ENCODE assay signal across 10 mouse cellular contexts in the genomic region with DNA sequence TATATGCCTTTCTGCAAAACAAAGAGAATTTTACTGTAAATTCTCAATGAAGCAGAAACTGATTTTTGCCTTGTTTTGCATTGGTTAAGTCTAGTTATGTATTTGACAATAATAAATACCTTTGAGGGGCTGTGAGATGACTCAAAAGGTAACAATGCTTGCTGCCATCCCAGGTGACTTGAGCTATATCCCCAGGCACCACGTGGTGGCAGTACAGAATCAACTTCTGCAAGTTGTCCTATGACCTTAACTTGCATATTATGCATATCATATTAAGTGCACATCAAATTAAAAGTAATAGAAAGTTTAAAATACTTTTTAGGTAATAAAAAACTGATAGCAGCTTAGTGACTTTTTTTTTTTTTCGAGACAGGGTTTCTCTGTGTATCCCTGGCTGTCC. TPM values are rescaled to one million over a fixed set of nuclear protein-coding genes. Genes with fewer than 3 reads are reported as not detected.
DNase-seq lines count a peak whose midpoint lies in the region; ATAC-seq and TF ChIP-seq lines count a peak whose summit lies in the region.
"Had no signal": no experiment of that assay in that cellular context is flagged by ENCODE, and none has a peak within 500 bp of the region (broad histone marks: within the 10 kb centered on the region; RNA-seq: fewer than 3 reads in every experiment).

No protein-coding gene starts in this region.

- no peak overlapping the region for H3K4me3 ChIP-seq in kidney, adult 2 months (ENCODE audit: insufficient read depth, low read depth, low read length)
- H3K4me3 ChIP-seq in ES-Bruce4 (ENCODE audit: low read depth, low read length): no peak overlapping the region
- H3K4me3 ChIP-seq: stomach, embryonic 15.5 days had no signal

- TF ChIP-seq EP300 in ES-Bruce4 (IDR thresholded peaks at IDR 0.05; ENCODE audit: insufficient read depth, low read depth, low read length): no peak

- H3K9ac ChIP-seq in ES-Bruce4 (ENCODE audit: low read depth, poor library complexity, severe bottlenecking): no peak overlapping the region
- H3K9ac ChIP-seq: stomach, embryonic 15.5 days had no signal

- H3K36me3 ChIP-seq in kidney, adult 2 months (ENCODE audit: control insufficient read depth, insufficient read depth, low read length): no peaks in the 10 kb centered on the region
- H3K36me3 ChIP-seq in ES-Bruce4 (ENCODE audit: control insufficient read depth, insufficient read depth, low read length, poor library complexity, severe bottlenecking): no peaks in the 10 kb centered on the region
- H3K36me3 ChIP-seq: stomach, embryonic 15.5 days had no signal

- H3K27ac ChIP-seq in kidney, adult 2 months (ENCODE audit: insufficient read depth, low read depth, low read length): no peak overlapping the region
- no peak overlapping the region for H3K27ac ChIP-seq in ES-Bruce4 (ENCODE audit: insufficient read depth, low read length)
- H3K27ac ChIP-seq: stomach, embryonic 15.5 days had no signal

- no peaks in the 10 kb centered on the region for H3K9me3 ChIP-seq in ES-Bruce4 (replicated peaks; ENCODE audit: control insufficient read depth, insufficient read depth, low read length, poor library complexity, severe bottlenecking)
- H3K9me3 ChIP-seq: stomach, embryonic 15.5 days had no signal

- ATAC-seq in hematopoietic stem cell, adult 5-6 weeks (replicated peaks in 1 of 2; ENCODE audit: insufficient read depth in 1 of 2, low FRiP score in 2 of 2, low TSS enrichment in 1 of 2, low read depth in 1 of 2, poor library complexity in 2 of 2, severe bottlenecking in 2 of 2): peak; percentile 69 to 76; a peak in 3 of 4 replicates

- H3K27me3 ChIP-seq in kidney, adult 2 months (replicated peaks; ENCODE audit: control insufficient read depth, insufficient read depth, low read length): no peaks in the 10 kb centered on the region
- H3K27me3 ChIP-seq in ES-Bruce4 (ENCODE audit: control insufficient read depth, insufficient read depth, low read length, poor library complexity, severe bottlenecking): no peaks in the 10 kb centered on the region
- H3K27me3 ChIP-seq: stomach, embryonic 15.5 days had no signal

- H3K4me1 ChIP-seq in kidney, adult 2 months (ENCODE audit: control insufficient read depth, insufficient read depth, low read length): no peaks in the 10 kb centered on the region
- H3K4me1 ChIP-seq in ES-Bruce4 (ENCODE audit: control insufficient read depth, insufficient read depth, low read length): no peaks in the 10 kb centered on the region
- H3K4me1 ChIP-seq: stomach, embryonic 15.5 days had no signal

- TF ChIP-seq CTCF in kidney, adult 2 months (conservative IDR thresholded peaks at IDR 0.05; ENCODE audit: insufficient read depth, insufficient read length, low read depth, low read length): peak; percentile 67
- peak; percentile 32 for TF ChIP-seq CTCF in ES-Bruce4 (IDR thresholded peaks at IDR 0.05; ENCODE audit: low read depth, low read length)

- DNase-seq in kidney, adult 2 months: peak; percentile 45
- DNase-seq in kidney, adult 11 months: no peak
- DNase-seq in 416B (ENCODE audit: low read depth): peak; percentile 38
- DNase-seq in spleen, postnatal 4 days (ENCODE audit: low spot score in 2 of 2): no peak
- DNase-seq in cerebellum, postnatal 4 days (ENCODE audit: low spot score in 2 of 2): no peak
- no peak for DNase-seq in layer of hippocampus, adult 9-11 months
- DNase-seq: gastrocnemius, postnatal 10 days had no signal

- WGBS in kidney, adult 2 months: 41% methylated on average over 2 of the region's 2 CpGs

- no peak for TF ChIP-seq POLR2A in kidney, adult 2 months (IDR thresholded peaks at IDR 0.05; ENCODE audit: low read depth, low read length)
- TF ChIP-seq POLR2A in ES-Bruce4 (IDR thresholded peaks at IDR 0.05; ENCODE audit: insufficient read depth, low read length): no peak

RNA-seq across cellular contexts. Expression of gene Akr1c18, which starts 17.4 kb away (rescaled TPM):
- 36.6 and 44.6 TPM in 2 replicates for polyA plus RNA-seq in kidney, adult 2 months (2012; rRNA removed)
- not detected in 2 replicates for polyA plus RNA-seq in ES-Bruce4 (2011; ENCODE audit: insufficient read depth, insufficient read length, low read depth, missing spikeins)
- total RNA-seq in hematopoietic stem cell, adult 5-6 weeks (2017): not detected in 2 replicates

RNA-seq across cellular contexts. Expression of gene Akr1c13, which starts 57.9 kb away (rescaled TPM):
- polyA plus RNA-seq in kidney, adult 2 months (2012; rRNA removed): 12.8 and 17.2 TPM in 2 replicates
- not detected in 2 replicates for polyA plus RNA-seq in ES-Bruce4 (2011; ENCODE audit: insufficient read depth, insufficient read length, low read depth, missing spikeins)
- 102 and 119 TPM in 2 replicates for total RNA-seq in hematopoietic stem cell, adult 5-6 weeks (2017)

Comparison
In these comparisons a context has a peak if more than half of its experiments do, and no peak if none do; other contexts are left out.
1. DNase-seq: peak in kidney, adult 2 months (single experiment) and 416B (single experiment); none in kidney, adult 11 months (single experiment), spleen, postnatal 4 days (0 of 2), cerebellum, postnatal 4 days (0 of 2) and layer of hippocampus, adult 9-11 months (single experiment).
2. RNA of gene Akr1c18, which starts 17.4 kb away (polyA plus RNA-seq): 36.6 to 44.6 TPM in kidney, adult 2 months; not detected in ES-Bruce4; every median in the first group is over 10 times any median in the second.
3. RNA of gene Akr1c13, which starts 57.9 kb away (polyA plus RNA-seq): 12.8 to 17.2 TPM in kidney, adult 2 months; not detected in ES-Bruce4; every median in the first group is over 10 times any median in the second.